Mouse (Mus musculus): ENCODE measurements at regions not wholly inside any gene's neighbourhood (a gene's known extent, or its start where the extent isn't known, plus 50 kb on each side); places are given as distances from the start of the nearest gene placed in this dataset.

GRCm38 (mm10) chr11:63394201-63394600 lies 265.4 kb downstream of the Pmp22 start:
- in situ Hi-C loops (cut with MseI, MboI) = loop anchor here in 1 of 2 experiments (5.0 kb wide), 1 partner anchor 132 kb away; no protein-coding TSS in a partner anchor

DNA sequence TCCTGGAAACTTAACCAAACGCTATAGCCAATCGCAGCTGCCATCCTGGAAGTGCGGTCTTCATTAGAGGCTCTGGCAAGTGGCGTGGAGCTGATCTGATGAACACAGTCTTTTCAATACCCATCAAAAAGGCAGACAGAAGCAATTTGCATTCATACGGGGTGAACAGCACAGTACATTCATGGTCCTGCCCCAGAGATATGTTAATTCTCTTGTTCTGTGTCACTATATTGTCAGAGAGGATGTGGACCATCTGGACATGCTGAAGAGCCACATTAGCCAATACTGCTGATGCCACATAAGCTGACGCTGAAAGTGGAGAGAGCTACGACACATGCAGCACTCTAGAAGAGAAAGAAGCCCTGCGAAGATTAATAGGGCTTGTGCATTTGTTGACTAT lies 267.6 kb downstream of the Pmp22 start:
- in situ Hi-C loops (cut with MseI, MboI) = no loop called here

- in situ Hi-C loops (cut with MseI, MboI) = no loop called here
Observed at GRCm38 (mm10) chr11:63402741-63403140, 274.0 kb downstream of the Pmp22 start.

GRCm38 (mm10) chr11:63404719-63405118 lies 275.9 kb downstream of the Pmp22 start:
- in situ Hi-C loops (cut with MseI, MboI) = no loop called here

- in situ Hi-C loops (cut with MseI, MboI) = no loop called here
Observed at GRCm38 (mm10) chr11:63409431-63409830, 280.6 kb downstream of the Pmp22 start.

DNA sequence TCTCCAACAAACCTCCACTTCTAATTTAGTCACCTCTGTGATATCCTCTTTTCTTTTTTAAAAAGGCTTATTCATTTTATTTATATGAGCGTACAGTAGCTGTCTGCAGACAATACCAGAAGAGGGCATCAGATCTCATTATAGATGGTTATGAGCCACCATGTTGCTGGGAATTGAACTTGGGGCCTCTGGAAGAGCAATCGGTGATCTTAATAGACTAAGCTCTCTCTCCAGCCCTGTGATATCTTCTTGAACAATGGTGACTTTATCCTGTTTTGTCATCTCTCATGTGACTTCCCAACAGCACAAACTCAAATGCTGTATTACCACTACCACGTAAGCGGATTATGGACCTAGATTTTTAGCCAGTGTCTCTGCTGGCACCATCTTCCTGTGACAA lies 282.1 kb downstream of the Pmp22 start:
- in situ Hi-C loops (cut with MseI, MboI) = no loop called here

DNA sequence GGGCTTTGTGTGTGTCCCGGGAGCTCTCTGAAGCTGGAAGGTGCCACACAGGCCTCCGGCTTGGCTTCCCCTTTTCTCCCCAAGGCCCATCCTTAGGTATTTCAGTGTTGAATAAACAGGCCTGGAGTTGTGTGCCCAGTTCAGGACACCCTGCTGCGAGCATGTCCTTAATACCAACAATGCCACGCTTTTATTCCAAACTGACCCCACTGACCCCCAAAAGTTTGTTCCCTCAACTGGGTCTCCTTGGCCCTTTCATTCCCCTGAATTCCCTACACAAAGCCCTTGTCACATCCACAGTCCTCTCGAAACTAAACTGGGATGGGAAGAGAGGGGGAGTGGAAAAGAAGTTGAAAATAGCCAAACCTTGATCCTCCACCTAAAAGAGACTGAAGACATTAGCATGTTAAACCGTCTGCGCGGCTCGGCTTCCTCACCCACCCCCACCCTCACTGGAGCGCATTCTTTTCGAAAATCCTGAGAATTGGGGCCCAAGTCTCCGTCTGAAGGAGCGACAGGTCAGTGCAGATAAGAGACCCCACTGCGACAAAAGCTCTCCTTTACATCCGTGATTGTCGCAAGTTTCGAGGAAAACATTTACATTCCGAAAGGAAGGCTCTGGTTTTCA lies 283.7 kb downstream of the Pmp22 start:
- in situ Hi-C loops (cut with MseI, MboI) = no loop called here

DNA sequence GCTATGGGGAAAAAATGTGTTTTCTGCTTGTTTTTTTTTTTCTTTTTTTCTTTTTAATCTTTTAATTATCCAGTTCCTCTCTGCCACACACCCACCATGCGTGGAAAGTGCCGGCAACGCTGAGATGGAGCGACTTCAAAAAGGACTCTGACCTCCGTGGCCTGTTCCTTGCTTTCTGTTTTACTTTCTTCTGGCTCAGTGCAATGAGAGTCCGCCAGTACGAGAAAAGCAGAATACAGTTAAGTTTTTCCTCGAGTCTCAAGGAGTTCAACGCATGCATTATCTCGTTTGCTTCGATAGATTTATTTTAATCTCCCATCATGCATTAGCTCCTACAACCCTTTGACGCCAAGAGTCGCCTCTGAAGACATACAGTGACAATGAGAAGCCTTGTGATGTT lies 284.3 kb downstream of the Pmp22 start:
- in situ Hi-C loops (cut with MseI, MboI) = no loop called here

- in situ Hi-C loops (cut with MseI, MboI) = no loop called here
Observed at GRCm38 (mm10) chr11:63413621-63414020, 284.8 kb downstream of the Pmp22 start.

DNA sequence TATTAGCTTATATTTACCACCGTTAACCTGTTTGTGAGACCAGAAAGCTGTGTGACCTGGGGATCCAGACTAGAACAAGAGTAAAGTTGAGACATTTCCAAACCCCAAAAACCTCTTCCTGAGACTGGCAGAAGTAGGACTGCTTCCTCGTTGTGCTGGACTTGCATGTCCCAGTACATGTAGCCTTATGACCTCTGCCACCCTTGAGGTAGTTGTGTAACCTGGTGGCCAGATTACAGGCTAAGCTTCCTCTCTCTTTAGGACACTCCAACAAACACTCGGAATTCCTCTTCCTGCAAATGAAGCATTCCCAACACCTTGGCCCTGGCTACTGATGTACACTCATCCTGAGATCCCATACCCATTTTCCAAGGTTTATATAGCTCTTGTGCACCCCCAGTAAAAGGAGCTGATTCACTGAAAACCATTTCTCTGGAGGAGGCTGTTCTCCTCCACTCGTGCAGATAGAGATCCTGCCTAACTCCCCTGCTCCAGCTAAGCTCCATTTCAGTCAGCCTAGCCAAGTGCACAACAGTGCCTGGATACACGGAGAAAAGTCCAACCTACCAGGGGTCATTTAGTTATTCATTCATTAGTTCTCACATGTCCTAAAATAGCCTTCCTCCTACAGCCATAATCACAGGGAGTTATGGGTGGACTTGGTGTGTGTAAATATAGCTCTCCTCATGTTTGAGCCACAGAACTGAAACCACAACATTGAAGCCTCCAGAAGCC lies 289.4 kb downstream of the Pmp22 start:
- in situ Hi-C loops (cut with MseI, MboI) = no loop called here

DNA sequence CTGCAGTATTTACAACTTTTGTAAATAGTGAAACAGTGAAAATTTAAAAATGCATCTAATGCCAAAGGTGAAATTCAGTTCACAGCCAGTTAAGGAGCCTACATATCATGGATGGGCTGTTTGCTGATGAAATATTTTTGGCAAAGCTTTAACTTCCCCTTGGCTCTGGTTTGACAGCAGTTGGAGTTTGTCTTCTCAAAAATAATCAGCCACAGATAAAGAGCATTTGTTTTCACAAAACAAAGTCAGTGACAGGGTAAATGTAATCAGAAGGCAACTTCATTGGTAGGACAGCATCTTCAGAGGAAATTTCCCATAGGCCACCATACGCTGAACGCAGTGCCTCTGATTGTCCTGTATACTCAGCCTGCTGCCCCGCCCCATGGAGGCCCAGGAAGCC lies 291.6 kb downstream of the Pmp22 start:
- in situ Hi-C loops (cut with MseI, MboI) = no loop called here

DNA sequence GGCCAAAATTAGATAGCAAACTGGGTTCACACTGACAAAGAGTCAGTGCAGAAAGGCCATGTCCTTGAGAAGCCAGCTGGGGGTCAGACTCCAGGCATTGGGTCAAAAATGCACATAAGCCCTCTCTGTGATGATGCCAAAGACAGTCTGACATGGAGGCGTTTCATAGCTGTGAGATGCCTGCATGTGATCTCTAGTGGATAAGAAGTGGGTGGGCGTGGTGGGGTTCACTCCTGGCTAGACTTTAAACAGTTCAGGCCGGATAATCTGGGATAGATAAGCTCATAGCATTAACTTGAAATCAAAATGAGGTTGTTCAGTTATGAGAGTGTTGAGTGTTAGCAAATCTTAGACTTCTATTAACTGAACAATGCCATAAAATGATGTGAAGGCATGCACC lies 293.3 kb downstream of the Pmp22 start:
- in situ Hi-C loops (cut with MseI, MboI) = no loop called here

DNA sequence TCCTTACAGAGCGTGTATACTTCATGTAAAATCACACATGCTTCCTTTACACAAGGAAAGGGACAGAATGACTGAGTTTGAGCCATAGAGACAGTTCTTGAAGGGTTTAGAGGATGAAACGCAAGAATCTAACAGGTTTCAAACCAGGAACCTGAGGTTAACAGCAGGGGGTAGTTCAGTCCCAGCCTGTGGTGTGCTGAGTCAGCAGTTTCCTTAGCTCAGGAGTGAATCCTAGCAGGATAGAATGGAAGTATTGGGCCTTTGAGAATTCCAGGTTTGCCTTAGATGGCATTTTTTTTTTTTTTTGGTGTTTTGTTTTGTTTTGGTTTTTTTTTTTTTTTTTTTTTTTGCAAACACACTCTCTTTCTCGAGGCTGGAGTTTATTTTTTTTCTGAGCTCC lies 295.5 kb downstream of the Pmp22 start:
- in situ Hi-C loops (cut with MseI, MboI) = no loop called here

DNA sequence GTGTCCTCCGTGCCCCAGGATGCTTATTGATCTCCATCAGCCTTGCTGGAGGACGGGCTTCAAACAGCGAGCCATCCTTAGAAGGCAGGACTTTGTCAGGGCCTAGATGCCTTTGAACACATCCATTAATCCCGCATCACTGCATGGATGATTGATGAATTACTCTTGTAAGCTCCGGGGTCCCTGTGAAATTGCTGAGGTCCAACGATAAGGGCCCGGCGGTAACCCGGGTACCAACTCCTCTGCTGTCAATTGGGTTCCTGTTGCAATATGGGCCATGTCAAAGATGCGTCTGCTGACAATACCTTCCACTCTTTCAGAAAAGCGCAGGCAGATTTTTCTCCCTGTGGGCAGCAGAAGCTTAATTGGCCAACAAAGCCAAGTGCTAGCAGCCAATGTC lies 297.0 kb downstream of the Pmp22 start:
- in situ Hi-C loops (cut with MseI, MboI) = no loop called here

DNA sequence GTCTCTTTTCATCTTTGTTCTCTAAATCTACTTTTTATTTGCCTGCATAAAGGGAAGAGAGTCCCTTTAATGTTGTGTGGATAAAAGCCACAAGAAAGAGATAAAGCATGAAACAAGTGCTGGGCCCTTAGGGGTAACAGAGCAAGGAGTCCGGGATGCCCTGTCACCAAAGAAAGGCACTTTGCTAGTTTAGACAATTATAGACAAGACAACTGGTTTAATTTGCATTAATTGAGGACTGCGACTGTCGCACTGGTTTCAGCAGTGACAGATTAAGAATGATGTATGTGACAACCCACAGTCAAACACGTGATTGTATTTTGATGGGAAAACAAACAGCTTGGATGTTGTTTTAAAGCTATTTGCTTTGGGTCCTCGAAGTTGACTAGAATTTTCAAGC lies 325.0 kb downstream of the Pmp22 start:
- in situ Hi-C loops (cut with MseI, MboI) = no loop called here

- in situ Hi-C loops (cut with MseI, MboI) = no loop called here
Observed at GRCm38 (mm10) chr11:63454910-63455531, 326.2 kb downstream of the Pmp22 start.

GRCm38 (mm10) chr11:63456356-63456755 lies 327.6 kb downstream of the Pmp22 start:
- in situ Hi-C loops (cut with MseI, MboI) = no loop called here

DNA sequence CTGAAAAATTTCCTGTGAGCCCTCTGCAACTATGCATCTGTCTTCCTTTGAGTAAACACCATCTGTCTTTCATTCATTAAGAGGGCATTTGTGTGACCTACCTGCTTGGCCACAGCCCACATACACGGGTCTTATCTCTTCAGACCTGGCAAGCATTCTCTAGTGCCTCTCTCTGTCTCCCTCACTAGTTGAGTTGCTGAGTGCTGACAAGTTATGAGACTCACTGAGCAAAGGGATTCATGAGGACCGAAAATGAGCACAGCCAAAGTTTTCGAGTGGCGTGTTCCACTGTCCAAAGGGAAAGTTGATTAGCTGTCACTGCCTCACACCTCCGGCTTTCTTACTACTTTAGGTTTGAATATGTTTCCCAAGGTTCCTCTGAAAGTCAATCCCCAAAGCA lies 328.5 kb downstream of the Pmp22 start:
- in situ Hi-C loops (cut with MseI, MboI) = no loop called here

DNA sequence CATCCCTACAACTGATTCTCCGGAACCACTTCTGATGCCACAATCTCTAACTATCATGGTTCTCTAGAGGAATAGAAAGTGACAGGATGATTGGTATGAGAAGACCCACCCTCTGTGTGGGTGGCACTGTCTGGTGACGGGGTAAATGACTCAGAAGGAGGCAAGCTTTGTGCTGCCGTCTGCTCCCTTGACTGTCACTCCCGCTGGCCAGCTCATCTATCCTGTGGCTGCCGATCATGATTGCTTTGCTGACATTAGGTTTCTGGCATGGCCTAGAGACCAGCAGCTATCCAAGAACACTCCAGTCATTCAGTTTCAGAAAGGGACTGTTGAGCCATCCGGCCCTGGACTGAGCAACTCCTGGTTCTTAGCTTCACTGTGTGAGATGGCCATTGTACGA lies 331.4 kb downstream of the Pmp22 start:
- in situ Hi-C loops (cut with MseI, MboI) = no loop called here

DNA sequence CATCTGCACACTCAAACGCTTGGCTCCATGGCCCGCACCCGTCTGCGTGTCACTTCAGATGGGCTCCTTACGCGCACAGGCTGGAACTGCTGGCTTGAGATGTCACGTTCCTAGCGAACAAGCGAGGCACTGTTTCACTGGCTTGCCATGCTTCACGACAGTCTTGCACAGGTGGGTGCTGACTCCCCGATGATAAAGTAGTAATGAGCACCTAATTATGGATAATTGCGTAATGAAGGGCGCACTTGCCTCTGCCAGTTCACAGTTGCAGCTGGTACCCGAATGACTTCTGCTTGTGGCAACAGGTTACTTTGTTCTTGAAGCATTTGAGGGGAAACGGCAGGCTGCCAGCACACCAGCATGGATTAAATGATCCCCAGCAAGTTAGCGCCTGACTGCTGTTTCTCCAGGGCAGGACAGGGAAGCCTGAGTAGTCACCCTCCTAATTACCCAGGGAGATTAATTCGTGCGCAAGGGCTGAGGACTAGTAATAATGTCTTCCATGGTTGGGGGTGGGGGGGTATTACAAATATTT lies 335.1 kb downstream of the Pmp22 start:
- in situ Hi-C loops (cut with MseI, MboI) = no loop called here

DNA sequence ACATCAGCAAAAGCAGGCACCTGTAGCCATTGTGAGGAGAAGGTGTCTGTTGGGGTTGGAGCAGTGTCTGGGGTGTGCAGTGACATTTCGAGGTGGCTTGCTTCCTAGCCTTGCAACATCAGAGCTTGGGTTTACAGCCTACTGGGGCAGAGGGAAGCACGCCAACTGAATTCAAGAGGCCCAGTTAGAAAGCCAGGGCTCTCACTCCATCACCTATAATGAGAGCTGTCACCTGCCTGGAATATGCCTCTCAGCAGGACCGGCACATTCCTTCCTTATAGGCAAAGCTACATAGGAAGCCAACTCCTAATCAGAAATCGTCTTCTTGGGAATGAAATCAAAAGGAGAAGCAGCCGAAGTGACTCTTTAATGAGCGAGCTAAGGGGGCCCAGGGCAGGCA lies 337.2 kb downstream of the Pmp22 start:
- in situ Hi-C loops (cut with MseI, MboI) = no loop called here

GRCm38 (mm10) chr11:63466541-63466940 lies 337.8 kb downstream of the Pmp22 start:
- in situ Hi-C loops (cut with MseI, MboI) = no loop called here

- in situ Hi-C loops (cut with MseI, MboI) = no loop called here
Observed at GRCm38 (mm10) chr11:63474831-63475230, 346.0 kb downstream of the Pmp22 start.

All from mouse trophoblast stem cell (cell line).